Comparison of ENCODE assay signal across 26 mouse cellular contexts in genomic region chr17:72600806-72601205, GRCm38 (mm10). TPM values are rescaled to one million over a fixed set of nuclear protein-coding genes. Genes with fewer than 3 reads are reported as not detected.
A peak's percentile ranks its signal among the peaks of the same experiment; 100 is the strongest.
DNase-seq lines count a peak whose midpoint lies in the region; ATAC-seq and TF ChIP-seq lines count a peak whose summit lies in the region.
"Had no signal": no experiment of that assay in that cellular context is flagged by ENCODE, and none has a peak within 500 bp of the region (broad histone marks: within the 10 kb centered on the region; RNA-seq: fewer than 3 reads in every experiment).

No protein-coding gene starts in this region.

- H3K27me3 ChIP-seq in hindbrain, embryonic 13.5 days: peaks cover 38% of the 10 kb centered on the region
- peaks cover 32% of the 10 kb centered on the region for H3K27me3 ChIP-seq in hindbrain, embryonic 12.5 days
- H3K27me3 ChIP-seq in neural tube, embryonic 13.5 days: peaks cover 43% of the 10 kb centered on the region
- H3K27me3 ChIP-seq in midbrain, postnatal 0 days (ENCODE audit: insufficient read depth, low read length): 0 out of 2 replicates have a peak, but pooled peaks cover 6% of the 10 kb centered on the region

- 81% methylated on average over 5 of the region's 5 CpGs for WGBS in hindbrain, embryonic 13.5 days
- WGBS in hindbrain, embryonic 12.5 days: 84% methylated on average over 5 of the region's 5 CpGs
- WGBS in neural tube, embryonic 13.5 days: 86% methylated on average over 5 of the region's 5 CpGs
- WGBS in midbrain, postnatal 0 days: 85% methylated on average over 5 of the region's 5 CpGs

- no peak overlapping the region for H3K4me3 ChIP-seq in hindbrain, embryonic 13.5 days
- no peak overlapping the region for H3K4me3 ChIP-seq in hindbrain, embryonic 12.5 days
- H3K4me3 ChIP-seq in neural tube, embryonic 13.5 days: 0 out of 2 replicates have a peak overlapping the region, but pooled peaks have one; percentile 60
- no peak overlapping the region; the same call in 1 of the 2 replicates for H3K4me3 ChIP-seq in midbrain, postnatal 0 days (ENCODE audit: low read depth, low read length)
- H3K4me3 ChIP-seq: erythroblast, embryonic 14.5 days; heart, embryonic 15.5 days; liver, embryonic 12.5 days; stomach, embryonic 15.5 days had no signal

- DNase-seq in neural tube, embryonic 10.5 days (ENCODE audit: extremely low spot score, low spot score): no peak
- no peak for DNase-seq in midbrain, postnatal 0 days (ENCODE audit: low spot score)
- DNase-seq in MN1 (ENCODE audit: low spot score): no peak
- DNase-seq: adrenal gland, adult 8-10 months; B cell, adult 2 months; cerebellum, adult 9-11 months; gastrocnemius, postnatal 10 days; kidney, adult 9 months; kidney, postnatal 10 days; layer of hippocampus, postnatal 36 days; left cerebral cortex, postnatal 4 days; liver, postnatal 0 days; lung, postnatal 36 days; right cerebral cortex, postnatal 14 days had no signal

- no peak overlapping the region for H3K27ac ChIP-seq in hindbrain, embryonic 13.5 days
- H3K27ac ChIP-seq in hindbrain, embryonic 12.5 days: no peak overlapping the region
- no peak overlapping the region for H3K27ac ChIP-seq in neural tube, embryonic 13.5 days (replicated peaks)
- no peak overlapping the region for H3K27ac ChIP-seq in midbrain, postnatal 0 days (ENCODE audit: low read depth, low read length)
- H3K27ac ChIP-seq: heart, embryonic 15.5 days; liver, embryonic 12.5 days; stomach, embryonic 15.5 days had no signal

- no peaks in the 10 kb centered on the region for H3K36me3 ChIP-seq in hindbrain, embryonic 13.5 days
- H3K36me3 ChIP-seq in hindbrain, embryonic 12.5 days: no peaks in the 10 kb centered on the region
- H3K36me3 ChIP-seq in neural tube, embryonic 13.5 days: no peaks in the 10 kb centered on the region
- H3K36me3 ChIP-seq in midbrain, postnatal 0 days (ENCODE audit: insufficient read depth, low read length): no peaks in the 10 kb centered on the region
- H3K36me3 ChIP-seq: heart, embryonic 15.5 days; liver, embryonic 12.5 days; stomach, embryonic 15.5 days had no signal

- H3K9me3 ChIP-seq in hindbrain, embryonic 13.5 days: no peaks in the 10 kb centered on the region
- H3K9me3 ChIP-seq in hindbrain, embryonic 12.5 days (replicated peaks): no peaks in the 10 kb centered on the region
- no peaks in the 10 kb centered on the region for H3K9me3 ChIP-seq in neural tube, embryonic 13.5 days
- no peaks in the 10 kb centered on the region for H3K9me3 ChIP-seq in midbrain, postnatal 0 days (ENCODE audit: low read length)
- H3K9me3 ChIP-seq: heart, embryonic 15.5 days; liver, embryonic 12.5 days; stomach, embryonic 15.5 days had no signal

- H3K9ac ChIP-seq in hindbrain, embryonic 13.5 days: no peak overlapping the region
- H3K9ac ChIP-seq in hindbrain, embryonic 12.5 days: no peak overlapping the region
- H3K9ac ChIP-seq in neural tube, embryonic 13.5 days: no peak overlapping the region
- no peak overlapping the region for H3K9ac ChIP-seq in midbrain, postnatal 0 days (replicated peaks; ENCODE audit: low read length, poor library complexity, severe bottlenecking)
- H3K9ac ChIP-seq: heart, embryonic 15.5 days; liver, embryonic 12.5 days; liver, postnatal 0 days; stomach, embryonic 15.5 days had no signal

- peak overlapping the region; percentile 97 for H3K4me2 ChIP-seq in hindbrain, embryonic 13.5 days
- H3K4me2 ChIP-seq in hindbrain, embryonic 12.5 days (replicated peaks): no peak overlapping the region
- H3K4me2 ChIP-seq in neural tube, embryonic 13.5 days: peak overlapping the region; percentile 97
- peak overlapping the region; percentile 89 for H3K4me2 ChIP-seq in midbrain, postnatal 0 days (ENCODE audit: low read depth, low read length, poor library complexity, severe bottlenecking)
- H3K4me2 ChIP-seq: heart, embryonic 15.5 days; liver, embryonic 12.5 days; stomach, embryonic 15.5 days had no signal

- no peak for ATAC-seq in hindbrain, embryonic 13.5 days (ENCODE audit: low FRiP score)
- ATAC-seq in hindbrain, embryonic 12.5 days (ENCODE audit: low FRiP score): no peak
- no peak for ATAC-seq in neural tube, embryonic 13.5 days (ENCODE audit: low read depth)
- no peak for ATAC-seq in midbrain, postnatal 0 days (ENCODE audit: low FRiP score)
- ATAC-seq: activated CD4-positive, CD25-positive, alpha-beta regulatory T cell, adult 4 months; intestine, postnatal 0 days; liver, embryonic 12.5 days; liver, postnatal 0 days had no signal

- H3K4me1 ChIP-seq in hindbrain, embryonic 13.5 days (replicated peaks): peaks cover 38% of the 10 kb centered on the region
- peaks cover 22% of the 10 kb centered on the region for H3K4me1 ChIP-seq in hindbrain, embryonic 12.5 days
- peaks cover 39% of the 10 kb centered on the region for H3K4me1 ChIP-seq in neural tube, embryonic 13.5 days (replicated peaks)
- H3K4me1 ChIP-seq in midbrain, postnatal 0 days (ENCODE audit: insufficient read depth, low read length): no peaks in the 10 kb centered on the region

- no peak for TF ChIP-seq CTCF in midbrain, postnatal 0 days (IDR thresholded peaks at IDR 0.05)

RNA-seq across cellular contexts. Expression of gene Alk, which starts 3.6 kb away (rescaled TPM):
- 3.4 and 3.5 TPM in 2 replicates for polyA plus RNA-seq in hindbrain, embryonic 13.5 days (2015; fragmentation: Nextera tagmentation; extraction: Ambion mirVana)
- 2.2 and 2.5 TPM in 2 replicates for polyA plus RNA-seq in hindbrain, embryonic 12.5 days (2016; fragmentation: Nextera tagmentation; extraction: Ambion mirVana)
- 3.4 and 4.1 TPM in 2 replicates for polyA plus RNA-seq in neural tube, embryonic 13.5 days (2015; fragmentation: Nextera tagmentation; extraction: Ambion mirVana)
- 17.6 and 33.0 TPM in 2 replicates for total RNA-seq in midbrain, postnatal 0 days (2014; rRNA removed)
- polyA plus RNA-seq in midbrain, postnatal 0 days (2015; fragmentation: Nextera tagmentation; extraction: Ambion mirVana): 3.6 and 5.2 TPM in 2 replicates
- total RNA-seq: heart, postnatal 25 days; megakaryocyte, adult 5-6 weeks had no signal
- polyA plus RNA-seq: erythroblast, embryonic 14.5 days; lung, embryonic 16.5 days had no signal
